Mouse (Mus musculus): ENCODE measurements around the gene Nup93. TPM values are rescaled to one million over a fixed set of nuclear protein-coding genes. Genes with fewer than 3 reads are reported as not detected.

The Nup93 gene
- polyA plus RNA-seq, 1 experiment from 2014 or later = 64.9 TPM

DNA sequence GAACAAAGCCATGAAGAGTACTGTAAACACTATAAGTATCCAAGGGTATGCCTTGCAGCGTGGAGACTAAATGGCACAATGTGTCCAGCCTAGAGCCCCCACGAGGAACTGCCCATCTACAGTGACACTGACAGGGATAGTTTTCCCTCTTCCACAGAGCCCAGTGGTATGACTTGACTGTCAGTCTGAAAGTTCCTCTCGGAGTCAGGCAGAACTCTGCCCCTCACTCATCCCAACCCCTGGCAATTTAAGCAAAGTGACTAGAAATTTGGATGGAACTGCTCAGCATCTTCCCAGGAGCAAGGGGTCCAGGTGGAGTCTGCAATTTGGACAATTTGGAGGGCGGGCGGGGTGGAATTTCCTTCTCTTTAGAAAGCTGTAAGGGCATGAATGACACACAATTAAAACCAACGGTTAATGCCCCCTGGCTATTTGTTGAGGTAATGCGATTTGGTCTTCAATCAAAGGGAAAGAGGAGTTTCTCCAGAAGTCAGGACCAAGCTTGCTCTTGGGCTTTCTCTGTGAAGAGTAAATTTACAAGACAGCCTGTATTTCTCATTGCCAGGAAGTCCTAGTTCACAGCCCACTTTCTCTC is 39.6 kb upstream of the Nup93 start:
- H3K9me3 ChIP-seq (replicated peaks; ENCODE audit: control insufficient read depth, low read length) = no peaks in the 10 kb centered on the region
- H3K36me3 ChIP-seq (ENCODE audit: control insufficient read depth, insufficient read depth, low read length) = no peaks in the 10 kb centered on the region
- H3K27ac ChIP-seq (ENCODE audit: low read length) = 0 out of 2 replicates have a peak overlapping the region, but pooled peaks have one; percentile 27
- peaks cover 18% of the 10 kb centered on the region for H3K4me1 ChIP-seq (ENCODE audit: control insufficient read depth, insufficient read depth, low read length)
- no peak overlapping the region; the same call in 1 of the 2 replicates for H3K4me2 ChIP-seq (ENCODE audit: low read depth, low read length)
- H3K27me3 ChIP-seq (ENCODE audit: control insufficient read depth, insufficient read depth, low read length) = peaks cover 30% of the 10 kb centered on the region
- no peak overlapping the region for H3K9ac ChIP-seq (ENCODE audit: low read length)
- WGBS = 36% methylated on average over 7 of the region's 7 CpGs
- H3K4me3 ChIP-seq (replicated peaks; ENCODE audit: low read length) = no peak overlapping the region
- no peak for ATAC-seq (ENCODE audit: insufficient read depth, low FRiP score)

DNA sequence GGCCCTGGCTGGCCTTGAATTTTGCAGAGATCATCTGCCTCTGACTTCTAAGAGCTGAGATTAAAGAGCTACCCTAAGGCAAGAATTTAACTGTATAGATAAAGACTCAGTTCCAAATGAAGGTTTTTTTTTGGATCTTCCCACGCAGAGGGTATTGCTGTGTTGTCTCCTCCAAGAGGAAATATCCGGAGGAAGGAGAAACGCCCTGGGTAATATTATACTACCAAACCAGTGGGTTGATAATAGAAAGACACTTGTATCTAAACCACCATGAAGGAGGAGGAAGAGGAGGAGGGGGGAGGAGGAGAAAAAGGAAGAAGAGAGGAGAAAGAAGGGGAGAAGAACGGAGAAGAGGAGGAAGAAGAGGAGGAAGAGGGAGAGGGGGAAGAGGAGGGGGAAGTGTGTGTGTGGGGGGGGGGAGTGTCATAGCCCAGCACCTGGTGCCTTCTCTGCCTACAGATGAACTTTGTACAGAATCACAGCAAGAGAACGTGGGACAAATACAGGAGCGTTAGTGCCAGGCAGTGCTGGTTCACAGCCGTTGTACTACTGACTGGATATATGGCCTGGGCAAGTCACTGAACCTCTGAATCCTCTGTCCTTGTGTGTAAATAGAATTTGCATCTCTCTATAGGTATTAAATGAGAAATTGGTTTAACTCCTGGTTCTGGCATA is 36.5 kb upstream of the Nup93 start:
- Histone ChIP-seq H3K27ac (ENCODE audit: low read length) (peak overlapping the region; percentile 97), H3K9me3 (replicated peaks; ENCODE audit: control insufficient read depth, low read length) (no peaks in the 10 kb centered on the region), H3K27me3 (ENCODE audit: control insufficient read depth, insufficient read depth, low read length) (peaks cover 20% of the 10 kb centered on the region; the same call in 1 of the 2 replicates), H3K9ac (ENCODE audit: low read length) (no peak overlapping the region), H3K36me3 (ENCODE audit: control insufficient read depth, insufficient read depth, low read length) (no peaks in the 10 kb centered on the region), H3K4me3 (replicated peaks; ENCODE audit: low read length) (no peak overlapping the region), H3K4me2 (ENCODE audit: low read depth, low read length) (0 out of 2 replicates have a peak overlapping the region, but pooled peaks have one; percentile 89), H3K4me1 (ENCODE audit: control insufficient read depth, insufficient read depth, low read length) (peaks cover 17% of the 10 kb centered on the region; the same call in 1 of the 2 replicates)
- ATAC-seq (ENCODE audit: insufficient read depth, low FRiP score) = no peak
- 74% methylated on average over 7 of the region's 7 CpGs for WGBS

DNA sequence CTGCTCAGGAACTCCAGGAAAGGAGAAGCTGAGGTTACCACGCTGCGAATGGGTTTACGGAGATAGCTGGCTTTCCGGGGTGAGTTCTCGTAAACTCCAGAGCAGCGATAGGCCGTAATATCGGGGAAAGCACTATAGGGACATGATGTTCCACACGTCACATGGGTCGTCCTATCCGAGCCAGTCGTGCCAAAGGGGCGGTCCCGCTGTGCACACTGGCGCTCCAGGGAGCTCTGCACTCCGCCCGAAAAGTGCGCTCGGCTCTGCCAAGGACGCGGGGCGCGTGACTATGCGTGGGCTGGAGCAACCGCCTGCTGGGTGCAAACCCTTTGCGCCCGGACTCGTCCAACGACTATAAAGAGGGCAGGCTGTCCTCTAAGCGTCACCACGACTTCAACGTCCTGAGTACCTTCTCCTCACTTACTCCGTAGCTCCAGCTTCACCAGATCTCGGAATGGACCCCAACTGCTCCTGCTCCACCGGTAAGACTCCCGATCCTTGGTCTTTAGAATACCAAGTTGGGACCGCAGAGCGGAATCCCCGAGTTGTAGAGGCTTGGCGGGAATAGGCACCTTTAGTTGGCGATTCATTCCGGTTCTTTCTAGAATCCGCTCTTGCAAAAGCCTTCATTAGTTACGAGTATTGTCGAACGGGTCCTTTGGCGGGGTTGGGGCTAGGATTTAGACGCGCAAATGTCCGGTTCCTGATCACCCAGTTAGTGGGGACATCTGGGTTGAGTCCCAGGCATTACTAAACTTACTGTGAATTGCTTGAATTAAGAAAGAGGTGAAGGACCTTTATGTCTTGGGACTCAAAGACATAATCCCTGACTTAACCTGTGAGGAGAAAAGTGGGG is 35.3 kb upstream of the Nup93 start, which contains the start of gene Mt1:
Mt1 (plus strand) TSS at position 226 of the 856 bp plus-strand sequence.
- peaks cover 11% of the 10 kb centered on the region; the same call in 1 of the 2 replicates for H3K27me3 ChIP-seq (ENCODE audit: control insufficient read depth, insufficient read depth, low read length)
- peak within 1 kb of the TSS; percentile 82 for H3K9ac ChIP-seq (ENCODE audit: low read length)
- peak; percentile 92 for ATAC-seq (ENCODE audit: insufficient read depth, low FRiP score)
- H3K27ac ChIP-seq (ENCODE audit: low read length) = peak within 1 kb of the TSS; percentile 97
- peaks cover 20% of the 10 kb centered on the region; the same call in 1 of the 2 replicates for H3K4me1 ChIP-seq (ENCODE audit: control insufficient read depth, insufficient read depth, low read length)
- peak within 1 kb of the TSS; percentile 89 for H3K4me2 ChIP-seq (ENCODE audit: low read depth, low read length)
- H3K36me3 ChIP-seq (ENCODE audit: control insufficient read depth, insufficient read depth, low read length) = no peaks in the 10 kb centered on the region
- under 1% methylated on average over 50 of the region's 50 CpGs for WGBS
- peak within 1 kb of the TSS; percentile 65 for H3K4me3 ChIP-seq (replicated peaks; ENCODE audit: low read length)
- H3K9me3 ChIP-seq (replicated peaks; ENCODE audit: control insufficient read depth, low read length) = no peaks in the 10 kb centered on the region

DNA sequence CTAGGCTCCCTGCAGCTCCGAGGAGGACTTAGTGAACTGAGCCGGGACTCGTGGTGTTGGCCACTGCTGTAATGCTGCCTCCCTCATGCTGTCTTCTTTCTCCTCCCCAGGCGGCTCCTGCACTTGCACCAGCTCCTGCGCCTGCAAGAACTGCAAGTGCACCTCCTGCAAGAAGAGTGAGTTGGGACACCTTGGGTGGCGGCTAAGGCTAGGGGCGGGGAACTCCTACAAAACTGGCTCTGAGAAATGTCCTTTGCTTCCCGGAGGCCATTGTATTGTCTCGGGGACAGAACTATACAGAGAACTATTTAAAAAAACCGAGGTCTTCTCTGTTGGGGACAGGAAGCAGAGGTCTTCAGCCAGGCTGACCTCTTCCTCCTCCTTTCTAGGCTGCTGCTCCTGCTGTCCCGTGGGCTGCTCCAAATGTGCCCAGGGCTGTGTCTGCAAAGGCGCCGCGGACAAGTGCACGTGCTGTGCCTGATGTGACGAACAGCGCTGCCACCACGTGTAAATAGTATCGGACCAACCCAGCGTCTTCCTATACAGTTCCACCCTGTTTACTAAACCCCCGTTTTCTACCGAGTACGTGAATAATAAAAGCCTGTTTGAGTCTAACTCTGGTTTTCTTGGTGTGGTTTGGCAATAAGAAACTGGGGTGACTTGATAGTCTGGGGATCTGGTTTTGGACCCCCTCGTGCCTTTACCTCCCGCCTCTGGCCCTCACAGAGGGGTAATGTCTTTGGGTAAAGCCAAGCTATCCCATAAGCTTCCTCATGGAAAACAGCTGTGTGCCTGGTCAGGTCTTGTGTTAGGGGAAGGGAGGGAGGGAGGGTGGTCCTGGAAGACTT is 34.4 kb upstream of the Nup93 start:
- peak overlapping the region; percentile 89 for H3K4me2 ChIP-seq (ENCODE audit: low read depth, low read length)
- no peaks in the 10 kb centered on the region for H3K36me3 ChIP-seq (ENCODE audit: control insufficient read depth, insufficient read depth, low read length)
- H3K9me3 ChIP-seq (replicated peaks; ENCODE audit: control insufficient read depth, low read length) = no peaks in the 10 kb centered on the region
- 6% methylated on average over 25 of the region's 25 CpGs for WGBS
- no peak for ATAC-seq (ENCODE audit: insufficient read depth, low FRiP score)
- H3K4me1 ChIP-seq (ENCODE audit: control insufficient read depth, insufficient read depth, low read length) = peaks cover 23% of the 10 kb centered on the region; the same call in 1 of the 2 replicates
- peak overlapping the region; percentile 82 for H3K9ac ChIP-seq (ENCODE audit: low read length)
- peaks cover 10% of the 10 kb centered on the region; the same call in 1 of the 2 replicates for H3K27me3 ChIP-seq (ENCODE audit: control insufficient read depth, insufficient read depth, low read length)
- H3K27ac ChIP-seq (ENCODE audit: low read length) = peak overlapping the region; percentile 97
- peak overlapping the region; percentile 65 for H3K4me3 ChIP-seq (replicated peaks; ENCODE audit: low read length)

DNA sequence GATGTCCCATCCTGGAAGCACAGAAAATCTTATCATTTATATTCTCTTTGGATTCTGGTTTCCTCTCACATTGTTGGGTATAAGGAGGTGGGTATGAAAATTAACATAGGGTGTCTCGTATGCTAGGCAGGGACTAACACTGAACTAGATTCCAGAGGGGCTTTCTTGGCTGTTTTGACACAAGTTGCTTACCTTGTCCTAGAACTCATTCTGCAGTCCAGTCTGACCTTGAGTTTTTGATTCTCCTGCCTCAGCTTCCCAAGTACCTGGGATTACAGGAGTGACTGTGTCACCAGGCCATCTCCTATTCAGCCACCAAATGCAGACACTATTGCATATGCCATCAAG is 33.8 kb upstream of the Nup93 start:
- peak overlapping the region; percentile 89 for H3K4me2 ChIP-seq (ENCODE audit: low read depth, low read length)
- peak overlapping the region; percentile 97 for H3K27ac ChIP-seq (ENCODE audit: low read length)
- peaks cover 10% of the 10 kb centered on the region; the same call in 1 of the 2 replicates for H3K27me3 ChIP-seq (ENCODE audit: control insufficient read depth, insufficient read depth, low read length)
- H3K36me3 ChIP-seq (ENCODE audit: control insufficient read depth, insufficient read depth, low read length) = no peaks in the 10 kb centered on the region
- H3K9ac ChIP-seq (ENCODE audit: low read length) = peak overlapping the region; percentile 82
- 86% methylated on average over 1 of the region's 1 CpGs for WGBS
- peaks cover 23% of the 10 kb centered on the region; the same call in 1 of the 2 replicates for H3K4me1 ChIP-seq (ENCODE audit: control insufficient read depth, insufficient read depth, low read length)
- ATAC-seq (ENCODE audit: insufficient read depth, low FRiP score) = no peak
- no peaks in the 10 kb centered on the region for H3K9me3 ChIP-seq (replicated peaks; ENCODE audit: control insufficient read depth, low read length)
- H3K4me3 ChIP-seq (replicated peaks; ENCODE audit: low read length) = peak overlapping the region; percentile 65

DNA sequence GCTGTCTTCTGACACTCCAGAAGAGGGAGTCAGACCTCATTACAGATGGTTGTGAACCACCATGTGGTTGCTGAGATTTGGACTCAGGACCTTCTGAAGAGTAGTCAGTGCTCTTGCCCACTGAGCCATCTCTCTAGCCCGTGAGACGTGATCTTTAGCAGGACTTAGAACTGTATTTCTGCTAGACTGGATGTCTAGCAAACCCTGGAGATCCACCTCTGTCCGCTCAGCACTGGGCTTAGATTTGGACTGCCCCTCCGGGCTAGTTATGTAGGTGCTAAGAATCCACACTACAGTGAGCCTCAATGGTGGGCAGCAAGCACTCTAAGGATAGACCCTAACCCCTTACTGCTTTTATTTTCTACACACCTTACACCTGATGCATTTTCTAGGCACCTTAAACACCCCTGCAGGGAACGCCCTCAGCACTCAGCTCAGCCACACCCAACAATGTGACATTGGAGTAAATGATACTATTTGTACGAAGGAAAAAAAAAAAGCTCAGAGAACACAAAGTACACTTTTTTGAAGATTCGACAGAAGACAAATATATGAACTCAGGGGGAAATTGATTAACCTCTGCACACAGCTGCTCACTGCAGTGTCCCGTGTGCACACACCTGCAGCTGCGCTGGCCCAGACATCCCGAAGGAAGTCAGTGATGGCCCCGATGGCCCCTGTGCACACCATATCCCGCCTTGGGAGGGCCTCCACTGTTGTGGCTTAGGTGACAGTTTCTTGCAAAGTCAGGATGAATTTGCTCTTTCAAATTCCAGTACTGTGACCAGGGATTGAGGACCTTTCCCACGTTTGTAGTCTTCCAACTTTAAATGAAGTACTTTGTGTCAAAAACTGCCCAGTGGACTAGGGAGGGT is 32.1 kb upstream of the Nup93 start:
- Histone ChIP-seq H3K4me3 (replicated peaks; ENCODE audit: low read length) (peak overlapping the region; percentile 36), H3K36me3 (ENCODE audit: control insufficient read depth, insufficient read depth, low read length) (no peaks in the 10 kb centered on the region)
- no peak for ATAC-seq (ENCODE audit: insufficient read depth, low FRiP score)

DNA sequence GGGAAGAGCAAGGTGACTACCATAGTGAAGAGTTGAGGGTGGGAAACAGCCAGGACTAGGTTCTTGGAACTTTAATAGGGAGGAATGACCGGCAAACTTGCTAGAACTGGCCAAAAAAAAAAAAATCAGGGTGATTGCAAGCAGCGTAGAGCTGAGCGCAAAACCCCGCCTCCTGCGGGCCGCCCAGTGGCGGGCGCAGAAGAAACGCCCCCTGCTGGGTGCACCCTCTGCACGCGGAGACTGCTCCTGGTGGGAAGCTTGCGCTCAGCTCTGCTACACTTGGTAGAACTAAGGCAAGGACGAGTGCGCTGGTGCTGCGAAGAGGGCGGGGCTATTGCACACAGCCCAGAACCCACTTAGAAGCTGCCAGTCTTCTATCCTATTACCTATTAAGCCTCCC is 31.2 kb upstream of the Nup93 start:
- Histone ChIP-seq H3K4me3 (replicated peaks; ENCODE audit: low read length) (peak overlapping the region; percentile 36), H3K27ac (ENCODE audit: low read length) (peak overlapping the region; percentile 93), H3K9ac (ENCODE audit: low read length) (peak overlapping the region; percentile 67), H3K27me3 (ENCODE audit: control insufficient read depth, insufficient read depth, low read length) (peaks cover 10% of the 10 kb centered on the region), H3K4me1 (ENCODE audit: control insufficient read depth, insufficient read depth, low read length) (peaks cover 40% of the 10 kb centered on the region), H3K36me3 (ENCODE audit: control insufficient read depth, insufficient read depth, low read length) (no peaks in the 10 kb centered on the region), H3K4me2 (ENCODE audit: low read depth, low read length) (peak overlapping the region; percentile 49), H3K9me3 (replicated peaks; ENCODE audit: control insufficient read depth, low read length) (no peaks in the 10 kb centered on the region)
- peak; percentile 60 for ATAC-seq (ENCODE audit: insufficient read depth, low FRiP score)
- under 1% methylated on average over 16 of the region's 16 CpGs for WGBS

More for the DNA sequence above, 32.1 kb upstream of the Nup93 start:
- H3K9ac ChIP-seq (ENCODE audit: low read length) = peak overlapping the region; percentile 67
- H3K27ac ChIP-seq (ENCODE audit: low read length) = peak overlapping the region; percentile 93
- peaks cover 10% of the 10 kb centered on the region for H3K27me3 ChIP-seq (ENCODE audit: control insufficient read depth, insufficient read depth, low read length)
- peaks cover 37% of the 10 kb centered on the region for H3K4me1 ChIP-seq (ENCODE audit: control insufficient read depth, insufficient read depth, low read length)
- WGBS = 48% methylated on average over 13 of the region's 13 CpGs
- peak overlapping the region; percentile 49 for H3K4me2 ChIP-seq (ENCODE audit: low read depth, low read length)
- no peaks in the 10 kb centered on the region for H3K9me3 ChIP-seq (replicated peaks; ENCODE audit: control insufficient read depth, low read length)

Data from stomach, embryonic 16.5 days (tissue).